Mouse (Mus musculus): ENCODE data around the gene Ttll1.

Gene Ttll1

GRCm38 (mm10) chr15:83455034-83455433 lies 55.7 kb downstream of the Ttll1 start:
- no peak for DNase-seq (ENCODE audit: low read depth)

GRCm38 (mm10) chr15:83454419-83454818 lies 56.3 kb downstream of the Ttll1 start:
- DNase-seq (ENCODE audit: low read depth), result no peak

- no peak for DNase-seq (ENCODE audit: low read depth)
These were observed 56.8 kb downstream of the Ttll1 start for GRCm38 (mm10) chr15:83453879-83454278.

GRCm38 (mm10) chr15:83452219-83452760 lies 58.4 kb downstream of the Ttll1 start:
- DNase-seq (ENCODE audit: low read depth), result no peak

GRCm38 (mm10) chr15:83451621-83452210 lies 59.0 kb downstream of the Ttll1 start:
- DNase-seq (ENCODE audit: low read depth), result no peak

GRCm38 (mm10) chr15:83450007-83450406 lies 60.7 kb downstream of the Ttll1 start:
- DNase-seq (ENCODE audit: low read depth), result no peak

- no peak for DNase-seq (ENCODE audit: low read depth)
These were observed 62.0 kb downstream of the Ttll1 start for GRCm38 (mm10) chr15:83448646-83449045.

- DNase-seq (ENCODE audit: low read depth), result no peak
These were observed 62.7 kb downstream of the Ttll1 start for GRCm38 (mm10) chr15:83447791-83448544.

- DNase-seq (ENCODE audit: low read depth), result no peak
These were observed 64.8 kb downstream of the Ttll1 start for GRCm38 (mm10) chr15:83445908-83446307.

- DNase-seq (ENCODE audit: low read depth), result no peak
These were observed 65.3 kb downstream of the Ttll1 start for GRCm38 (mm10) chr15:83445383-83445782.

- DNase-seq (ENCODE audit: low read depth), result no peak
These were observed 66.3 kb downstream of the Ttll1 start for GRCm38 (mm10) chr15:83444425-83444824.

- DNase-seq (ENCODE audit: low read depth), result no peak
These were observed 68.1 kb downstream of the Ttll1 start for GRCm38 (mm10) chr15:83442495-83443037.

- DNase-seq (ENCODE audit: low read depth), result no peak
These were observed 70.0 kb downstream of the Ttll1 start for GRCm38 (mm10) chr15:83440726-83441125.

GRCm38 (mm10) chr15:83436541-83436940 lies 74.2 kb downstream of the Ttll1 start:
- no peak for DNase-seq (ENCODE audit: low read depth)

GRCm38 (mm10) chr15:83435324-83436090 lies 75.2 kb downstream of the Ttll1 start:
- no peak for DNase-seq (ENCODE audit: low read depth)

GRCm38 (mm10) chr15:83434692-83435091 lies 76.0 kb downstream of the Ttll1 start:
- DNase-seq (ENCODE audit: low read depth), result no peak
